Mouse (Mus musculus): ENCODE measurements around the gene Dock8.

The Dock8 gene

DNA sequence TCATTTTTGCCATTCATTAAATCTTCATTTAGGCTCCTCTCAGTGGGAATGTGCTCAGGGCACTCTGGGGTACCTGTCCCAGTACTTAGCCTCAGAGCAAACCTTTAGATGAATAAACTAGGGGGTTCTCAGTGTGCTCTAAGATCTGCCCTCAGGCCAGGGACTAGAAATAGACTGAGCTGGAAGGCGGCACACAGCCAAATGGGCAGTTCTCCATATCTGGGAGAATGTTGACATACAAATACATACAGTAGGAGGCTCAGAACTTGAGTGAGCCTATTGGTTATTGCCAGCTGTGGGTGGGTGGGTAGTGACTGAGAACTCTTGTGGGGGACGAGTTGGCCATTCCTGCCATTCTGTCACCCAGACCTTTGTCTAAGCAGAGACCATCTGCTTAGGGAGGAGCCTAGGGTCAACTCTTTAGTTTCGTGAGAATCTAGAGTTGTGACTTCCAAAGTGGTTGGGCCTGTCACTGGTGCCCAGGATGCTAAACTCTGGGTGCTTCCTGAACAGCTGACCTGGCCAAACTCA, 252.3 kb downstream of the Dock8 start:
- DNase-seq (ENCODE audit: low spot score in 2 of 2): no peak

All from natural killer cell, adult 2 months (primary cell).